In genomic region chr11:115813507-115814296, GRCm38 (mm10) we compare ENCODE assay signal across 8 mouse cellular contexts. TPM values are rescaled to one million over a fixed set of nuclear protein-coding genes. Genes with fewer than 3 reads are reported as not detected.
A peak's percentile ranks its signal among the peaks of the same experiment; 100 is the strongest.
DNase-seq lines count a peak whose midpoint lies in the region; ATAC-seq and TF ChIP-seq lines count a peak whose summit lies in the region.

Gene Caskin2, minus strand, starts transcription at chr11:115813639.

- POLR2A ChIA-PET in Patski (lab: Charles Lee), result interaction anchor here (0.7 to 2.4 kb wide), 7 partner anchors 17 to 91 kb away, joined by 3 to 17 read pairs (median 4); partner anchors contain the start of gene Myo15b

- peak; percentile 86 for DNase-seq in Patski (ENCODE audit: low read depth, low spot score)
- DNase-seq in cerebellum, postnatal 14 days, result peak; percentile 96
- peak; percentile 79 to 90 for DNase-seq in frontal cortex, postnatal 25 days (ENCODE audit: low spot score in 2 of 2)
- peak; percentile 93 for DNase-seq in hindbrain, embryonic 14.5 days (ENCODE audit: low spot score)
- DNase-seq in layer of hippocampus, postnatal 36 days, result peak; percentile 85 to 86
- peak; percentile 96 for DNase-seq in lung, postnatal 36 days
- peak; percentile 97 for DNase-seq in retina, postnatal 1 day
- peak; percentile 91 to 94 for DNase-seq in urinary bladder, adult 18-20 months (ENCODE audit: low spot score in 2 of 2)

- in situ Hi-C loops in Patski (cut with MboI; ENCODE audit: low pct_unique_long_range_greater_than_20kb), result loop anchor here (5.0 kb wide), 2 partner anchors 91 to 176 kb away; no protein-coding TSS in a partner anchor

- CTCF ChIA-PET in Patski (lab: Charles Lee), result interaction anchor here (0.7 to 3.0 kb wide), 6 partner anchors 48 to 167 kb away, joined by 3 to 17 read pairs (median 4); no protein-coding TSS in a partner anchor

- H3K9me3 ChIP-seq in hindbrain, embryonic 14.5 days (ENCODE audit: control insufficient read depth, low read length), result no peaks in the 10 kb centered on the region

- H3K4me1 ChIP-seq in hindbrain, embryonic 14.5 days (replicated peaks; ENCODE audit: control insufficient read depth, insufficient read depth, low read length), result peaks cover 36% of the 10 kb centered on the region

- H3K27ac ChIP-seq in hindbrain, embryonic 14.5 days, result peak within 1 kb of the TSS; percentile 65; the same call in 1 of the 2 replicates

- H3K4me3 ChIP-seq in hindbrain, embryonic 14.5 days (replicated peaks; ENCODE audit: low read length), result peak within 1 kb of the TSS; percentile 71

- no peaks in the 10 kb centered on the region for H3K27me3 ChIP-seq in Patski
- no peaks in the 10 kb centered on the region for H3K27me3 ChIP-seq in hindbrain, embryonic 14.5 days (ENCODE audit: control insufficient read depth, insufficient read depth, low read length)

- ATAC-seq in Patski, result peak; percentile 76
- ATAC-seq in hindbrain, embryonic 14.5 days (ENCODE audit: low FRiP score), result peak; percentile 90

- H3K36me3 ChIP-seq in hindbrain, embryonic 14.5 days (replicated peaks; ENCODE audit: control insufficient read depth, insufficient read depth), result peaks cover 15% of the 10 kb centered on the region

- under 1% methylated on average over 44 of the region's 44 CpGs for WGBS in hindbrain, embryonic 14.5 days

- H3K4me2 ChIP-seq in hindbrain, embryonic 14.5 days (replicated peaks), result peak within 1 kb of the TSS; percentile 88

- TF ChIP-seq CTCF in Patski (IDR thresholded peaks at IDR 0.05), result no peak

- H3K9ac ChIP-seq in hindbrain, embryonic 14.5 days, result peak within 1 kb of the TSS; percentile 77

RNA-seq across cellular contexts. Expression of gene Caskin2, which starts in this region (rescaled TPM):
- polyA plus RNA-seq in Patski (2021), result 29.7 TPM
- polyA plus RNA-seq in hindbrain, embryonic 14.5 days (2014; fragmentation: Nextera tagmentation; extraction: Ambion mirVana), result 10.7 and 11.0 TPM in 2 replicates
- total RNA-seq in layer of hippocampus, postnatal 36 days (2021), result 10 to 100 TPM; 19.5 to 19.6 TPM

Comparison
In these comparisons a context has a peak if more than half of its experiments do, and no peak if none do; other contexts are left out.
1. Peak in every context shown above with its lines: DNase-seq, ATAC-seq, H3K4me3 ChIP-seq and H3K27ac ChIP-seq.